Mouse (Mus musculus) adrenal gland (tissue): ENCODE data around the gene Sox10.

Source experiments
- intact Hi-C: fragments of 180-260 bp; cut with DNase I; formaldehyde crosslinking; loops from one replicate; pipeline ENCODE4 v1.15.1; 2025

Sox10 gene

GRCm38 (mm10) chr15:79126217-79126932, 38.7 kb downstream of the Sox10 start:
- intact Hi-C loops, result loop anchor here (5.0 kb wide), 1 partner anchor 34 kb away; no protein-coding TSS in a partner anchor

- intact Hi-C loops, result no loop called here
These were observed 40.6 kb downstream of the Sox10 start for GRCm38 (mm10) chr15:79124331-79124875.

- intact Hi-C loops, result no loop called here
These were observed 41.3 kb downstream of the Sox10 start for GRCm38 (mm10) chr15:79123751-79124150.

- intact Hi-C loops, result no loop called here
These were observed 42.5 kb downstream of the Sox10 start for GRCm38 (mm10) chr15:79122546-79122945.

- intact Hi-C loops, result no loop called here
These were observed 42.9 kb downstream of the Sox10 start for GRCm38 (mm10) chr15:79122119-79122518.

GRCm38 (mm10) chr15:79119491-79119890, 45.5 kb downstream of the Sox10 start:
- intact Hi-C loops, result no loop called here

- intact Hi-C loops, result no loop called here
These were observed 49.8 kb downstream of the Sox10 start for GRCm38 (mm10) chr15:79115276-79115675.

GRCm38 (mm10) chr15:79111774-79112173, 53.3 kb downstream of the Sox10 start:
- intact Hi-C loops, result no loop called here

GRCm38 (mm10) chr15:79110528-79110927, 54.5 kb downstream of the Sox10 start:
- intact Hi-C loops, result no loop called here

- intact Hi-C loops, result no loop called here
These were observed 55.0 kb downstream of the Sox10 start for GRCm38 (mm10) chr15:79110031-79110430.

- intact Hi-C loops, result no loop called here
These were observed 55.6 kb downstream of the Sox10 start for GRCm38 (mm10) chr15:79109321-79109934.

- intact Hi-C loops, result no loop called here
These were observed 56.4 kb downstream of the Sox10 start, which contains the start of gene Micall1 for GRCm38 (mm10) chr15:79108421-79109320. Gene Micall1 (plus strand): TSS chr15:79108898.

- intact Hi-C loops, result no loop called here
These were observed 57.1 kb downstream of the Sox10 start for GRCm38 (mm10) chr15:79107966-79108365.

- intact Hi-C loops, result no loop called here
These were observed 59.2 kb downstream of the Sox10 start for GRCm38 (mm10) chr15:79105804-79106203.
